Mouse (Mus musculus): Measurements from ENCODE around the gene P4hb. TPM values are rescaled to one million over a fixed set of nuclear protein-coding genes. Genes with fewer than 3 reads are reported as not detected.

P4hb gene
- polyA plus RNA-seq, 1 experiment from 2014 or later: 252 TPM

DNA sequence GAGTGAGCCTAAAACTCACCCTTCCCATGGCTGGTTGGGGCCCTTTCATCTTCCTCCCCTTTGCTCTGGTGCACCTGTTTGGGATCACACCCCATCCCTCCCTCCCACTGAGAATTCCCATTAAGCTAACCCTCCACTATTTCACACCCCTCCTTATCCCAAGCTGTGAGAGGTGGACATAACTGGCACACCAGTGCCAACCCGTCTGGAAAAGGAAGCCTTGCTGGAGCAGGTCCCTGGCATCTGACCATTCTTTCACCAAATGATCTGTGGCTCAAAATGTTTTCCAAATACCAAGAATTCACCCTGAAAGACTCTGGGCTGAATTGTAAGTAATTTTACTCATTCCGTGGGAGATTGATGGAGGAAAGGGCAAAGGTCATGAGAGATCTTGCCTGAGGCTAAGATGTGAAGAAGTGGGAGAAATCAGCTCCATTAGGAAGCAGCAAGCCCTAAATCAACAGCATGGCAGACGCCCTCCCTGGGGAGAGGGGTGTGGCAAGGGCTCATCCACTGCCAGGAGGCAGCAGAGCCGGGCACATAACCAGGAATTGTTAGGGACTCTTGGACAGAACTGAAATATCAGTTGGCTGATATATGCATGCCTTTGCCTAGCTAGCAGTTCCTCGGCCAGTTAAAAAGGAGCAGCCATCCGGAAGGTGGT is 60.1 kb downstream of the P4hb start:
- H3K27ac ChIP-seq (ENCODE audit: low read depth, low read length): no peak overlapping the region
- ATAC-seq: no peak
- H3K9ac ChIP-seq (ENCODE audit: low read depth, low read length): no peak overlapping the region; the same call in 1 of the 2 replicates
- H3K27me3 ChIP-seq (replicated peaks; ENCODE audit: control insufficient read depth, insufficient read depth, low read length): no peaks in the 10 kb centered on the region
- no peaks in the 10 kb centered on the region for H3K9me3 ChIP-seq (ENCODE audit: control insufficient read depth, low read length)
- H3K4me2 ChIP-seq (ENCODE audit: low read length): no peak overlapping the region
- no peak overlapping the region for H3K4me3 ChIP-seq (ENCODE audit: low read length)
- no peaks in the 10 kb centered on the region for H3K36me3 ChIP-seq (ENCODE audit: control insufficient read depth, insufficient read depth, low read length)
- WGBS: 32% methylated on average over 6 of the region's 6 CpGs
- peaks cover 5% of the 10 kb centered on the region; the same call in 1 of the 2 replicates for H3K4me1 ChIP-seq (ENCODE audit: control insufficient read depth, insufficient read depth, low read depth, low read length)

DNA sequence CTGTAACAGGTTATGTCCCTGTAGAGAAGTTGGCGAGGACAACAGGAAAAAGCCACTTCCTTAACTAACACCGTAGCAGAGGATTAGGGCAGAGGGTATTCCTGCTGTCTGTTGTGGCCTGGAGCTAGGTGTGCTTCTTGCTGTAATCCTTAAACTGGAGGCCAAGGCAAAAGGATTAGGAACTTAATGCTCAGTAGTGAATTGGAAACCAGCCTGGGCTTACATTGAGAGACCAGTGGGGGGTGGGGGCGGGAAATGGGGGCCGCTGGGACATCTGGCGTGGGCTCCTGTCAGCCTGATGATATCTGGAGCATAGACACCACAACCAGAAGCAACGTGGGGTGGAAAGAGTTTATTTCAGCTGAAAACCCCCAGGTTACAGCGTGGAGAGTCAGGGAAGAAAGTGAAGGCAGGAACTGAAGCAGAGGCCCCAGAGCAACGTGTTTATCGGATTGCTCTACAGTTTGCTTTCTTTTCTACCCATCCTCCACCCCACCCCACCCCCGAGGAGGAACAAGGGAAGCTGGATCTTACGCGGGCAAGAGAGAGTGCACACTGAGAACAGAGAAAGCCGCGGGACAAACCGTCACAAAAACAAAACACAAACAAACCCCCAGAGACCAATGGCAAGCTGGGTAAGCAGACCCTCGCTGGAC is 62.5 kb downstream of the P4hb start:
- no peaks in the 10 kb centered on the region for H3K27me3 ChIP-seq (replicated peaks; ENCODE audit: control insufficient read depth, insufficient read depth, low read length)
- H3K4me2 ChIP-seq (ENCODE audit: low read length): peak overlapping the region; percentile 44
- H3K27ac ChIP-seq (ENCODE audit: low read depth, low read length): peak overlapping the region; percentile 44; the same call in 1 of the 2 replicates
- H3K9me3 ChIP-seq (ENCODE audit: control insufficient read depth, low read length): no peaks in the 10 kb centered on the region
- no peaks in the 10 kb centered on the region for H3K36me3 ChIP-seq (ENCODE audit: control insufficient read depth, insufficient read depth, low read length)
- peaks cover 5% of the 10 kb centered on the region; the same call in 1 of the 2 replicates for H3K4me1 ChIP-seq (ENCODE audit: control insufficient read depth, insufficient read depth, low read depth, low read length)
- H3K9ac ChIP-seq (ENCODE audit: low read depth, low read length): peak overlapping the region; percentile 38; the same call in 1 of the 2 replicates
- WGBS: 7% methylated on average over 16 of the region's 16 CpGs
- H3K4me3 ChIP-seq (ENCODE audit: low read length): no peak overlapping the region
- no peak for ATAC-seq

Other genes with a start within 250 kb of the P4hb start
- 4,199 and 4,222 TPM in 2 replicates for gene Actg1, start 224.7 kb downstream of the P4hb start, polyA plus RNA-seq (2015; fragmentation: Nextera tagmentation; extraction: Ambion mirVana)
- gene Fscn2, start 211.7 kb downstream of the P4hb start, polyA plus RNA-seq (2015; fragmentation: Nextera tagmentation; extraction: Ambion mirVana): 0.66 and 1.6 TPM in 2 replicates
- 103 and 109 TPM in 2 replicates for gene Faap100, start 194.5 kb downstream of the P4hb start, polyA plus RNA-seq (2015; fragmentation: Nextera tagmentation; extraction: Ambion mirVana)
- gene Nploc4, start 135.5 kb downstream of the P4hb start, polyA plus RNA-seq (2015; fragmentation: Nextera tagmentation; extraction: Ambion mirVana): 28.7 and 33.2 TPM in 2 replicates
- gene Tspan10, start 130.6 kb downstream of the P4hb start, polyA plus RNA-seq (2015; fragmentation: Nextera tagmentation; extraction: Ambion mirVana): not detected in 2 replicates
- 0.30 TPM in 1 of 2 replicates, not detected in the other for gene Pde6g, start 119.8 kb downstream of the P4hb start, polyA plus RNA-seq (2015; fragmentation: Nextera tagmentation; extraction: Ambion mirVana)
- gene Oxld1, start 115.2 kb downstream of the P4hb start, polyA plus RNA-seq (2015; fragmentation: Nextera tagmentation; extraction: Ambion mirVana): 10.8 and 15.8 TPM in 2 replicates
- gene Ccdc137, start 115.1 kb downstream of the P4hb start, polyA plus RNA-seq (2015; fragmentation: Nextera tagmentation; extraction: Ambion mirVana): 23.5 and 25.9 TPM in 2 replicates
- gene Arl16, start 105.6 kb downstream of the P4hb start, polyA plus RNA-seq (2015; fragmentation: Nextera tagmentation; extraction: Ambion mirVana): 60.5 and 68.1 TPM in 2 replicates
- 135 and 137 TPM in 2 replicates for gene Mrpl12, start 88.6 kb downstream of the P4hb start, polyA plus RNA-seq (2015; fragmentation: Nextera tagmentation; extraction: Ambion mirVana)
- 31.2 and 31.5 TPM in 2 replicates for gene Slc25a10, start 81.4 kb downstream of the P4hb start, polyA plus RNA-seq (2015; fragmentation: Nextera tagmentation; extraction: Ambion mirVana)
- 0.92 and 1.0 TPM in 2 replicates for gene Gcgr, start 42.6 kb downstream of the P4hb start, polyA plus RNA-seq (2015; fragmentation: Nextera tagmentation; extraction: Ambion mirVana)
- 243 and 245 TPM in 2 replicates for gene Mcrip1, start 23.5 kb downstream of the P4hb start, polyA plus RNA-seq (2015; fragmentation: Nextera tagmentation; extraction: Ambion mirVana)
- gene Ppp1r27, start 22.1 kb downstream of the P4hb start, polyA plus RNA-seq (2015; fragmentation: Nextera tagmentation; extraction: Ambion mirVana): 0.64 TPM in 1 of 2 replicates, not detected in the other
- gene Arhgdia, start 8.4 kb upstream of the P4hb start, polyA plus RNA-seq (2015; fragmentation: Nextera tagmentation; extraction: Ambion mirVana): 501 and 544 TPM in 2 replicates
- 55.8 and 202 TPM in 2 replicates for gene Alyref, start 25.1 kb upstream of the P4hb start, polyA plus RNA-seq (2015; fragmentation: Nextera tagmentation; extraction: Ambion mirVana)
- 194 and 203 TPM in 2 replicates for gene Anapc11, start 25.2 kb upstream of the P4hb start, polyA plus RNA-seq (2015; fragmentation: Nextera tagmentation; extraction: Ambion mirVana)
- gene Npb, start 35.2 kb upstream of the P4hb start, polyA plus RNA-seq (2015; fragmentation: Nextera tagmentation; extraction: Ambion mirVana): 0.99 and 1.00 TPM in 2 replicates
- gene Pcyt2, start 44.7 kb upstream of the P4hb start, polyA plus RNA-seq (2015; fragmentation: Nextera tagmentation; extraction: Ambion mirVana): 236 and 242 TPM in 2 replicates
- 39.4 and 41.3 TPM in 2 replicates for gene Sirt7, start 52.0 kb upstream of the P4hb start, polyA plus RNA-seq (2015; fragmentation: Nextera tagmentation; extraction: Ambion mirVana)
- gene Mafg, start 60.3 kb upstream of the P4hb start, polyA plus RNA-seq (2015; fragmentation: Nextera tagmentation; extraction: Ambion mirVana): 25.4 and 34.6 TPM in 2 replicates
- gene Pycr1, start 70.5 kb upstream of the P4hb start, polyA plus RNA-seq (2015; fragmentation: Nextera tagmentation; extraction: Ambion mirVana): 18.0 and 20.0 TPM in 2 replicates
- gene Myadml2, start 74.9 kb upstream of the P4hb start, polyA plus RNA-seq (2015; fragmentation: Nextera tagmentation; extraction: Ambion mirVana): 1.1 and 2.4 TPM in 2 replicates
- gene Notum, start 87.9 kb upstream of the P4hb start, polyA plus RNA-seq (2015; fragmentation: Nextera tagmentation; extraction: Ambion mirVana): 3.1 and 3.8 TPM in 2 replicates
- gene Aspscr1, start 99.7 kb upstream of the P4hb start, polyA plus RNA-seq (2015; fragmentation: Nextera tagmentation; extraction: Ambion mirVana): 146 and 151 TPM in 2 replicates
- gene Cenpx, start 140.5 kb upstream of the P4hb start, polyA plus RNA-seq (2015; fragmentation: Nextera tagmentation; extraction: Ambion mirVana): 106 and 107 TPM in 2 replicates
- 73.4 and 77.8 TPM in 2 replicates for gene Lrrc45, start 140.7 kb upstream of the P4hb start, polyA plus RNA-seq (2015; fragmentation: Nextera tagmentation; extraction: Ambion mirVana)
- gene Rac3, start 148.2 kb upstream of the P4hb start, polyA plus RNA-seq (2015; fragmentation: Nextera tagmentation; extraction: Ambion mirVana): 624 and 705 TPM in 2 replicates
- 11.1 and 12.7 TPM in 2 replicates for gene Dcxr, start 154.0 kb upstream of the P4hb start, polyA plus RNA-seq (2015; fragmentation: Nextera tagmentation; extraction: Ambion mirVana)
- 1.3 and 2.0 TPM in 2 replicates for gene Cbr2, start 158.9 kb upstream of the P4hb start, polyA plus RNA-seq (2015; fragmentation: Nextera tagmentation; extraction: Ambion mirVana)
- 2.0 and 2.9 TPM in 2 replicates for gene Hmga1b, start 189.5 kb upstream of the P4hb start, polyA plus RNA-seq (2015; fragmentation: Nextera tagmentation; extraction: Ambion mirVana)
- gene Rfng, start 211.0 kb upstream of the P4hb start, polyA plus RNA-seq (2015; fragmentation: Nextera tagmentation; extraction: Ambion mirVana): 134 and 139 TPM in 2 replicates
- gene Gps1, start 211.0 kb upstream of the P4hb start, polyA plus RNA-seq (2015; fragmentation: Nextera tagmentation; extraction: Ambion mirVana): 272 and 305 TPM in 2 replicates
- 46.9 and 48.5 TPM in 2 replicates for gene Dus1l, start 223.2 kb upstream of the P4hb start, polyA plus RNA-seq (2015; fragmentation: Nextera tagmentation; extraction: Ambion mirVana)